Mouse (Mus musculus): ENCODE results near the gene Ttc19.

The Ttc19 gene

GRCm38 (mm10) chr11:62280675-62281600, at the start of gene Ttc19, which contains the start of gene Zswim7:
Gene Ttc19, plus strand, starts transcription at chr11:62281473.
Gene Zswim7, minus strand, starts transcription at chr11:62281375.
- DNase-seq (ENCODE audit: low spot score): peak; percentile 96

GRCm38 (mm10) chr11:62240631-62241261, 40.5 kb upstream of the Ttc19 start:
- peak; percentile 63 for DNase-seq (ENCODE audit: low spot score)

GRCm38 (mm10) chr11:62243871-62244270, 37.4 kb upstream of the Ttc19 start:
- DNase-seq (ENCODE audit: low spot score): no peak

GRCm38 (mm10) chr11:62244471-62244870, 36.8 kb upstream of the Ttc19 start:
- DNase-seq (ENCODE audit: low spot score): no peak

GRCm38 (mm10) chr11:62247759-62248400, 33.4 kb upstream of the Ttc19 start:
- DNase-seq (ENCODE audit: low spot score): no peak

GRCm38 (mm10) chr11:62248401-62249244, 32.6 kb upstream of the Ttc19 start, which contains the start of gene Adora2b:
Gene Adora2b, plus strand, starts transcription at chr11:62248984.
- DNase-seq (ENCODE audit: low spot score): peak; percentile 85

GRCm38 (mm10) chr11:62249266-62250037, 31.8 kb upstream of the Ttc19 start:
- peak; percentile 68 for DNase-seq (ENCODE audit: low spot score)

GRCm38 (mm10) chr11:62251047-62251446, 30.2 kb upstream of the Ttc19 start:
- DNase-seq (ENCODE audit: low spot score): peak; percentile 35

GRCm38 (mm10) chr11:62253380-62253779, 27.9 kb upstream of the Ttc19 start:
- DNase-seq (ENCODE audit: low spot score): no peak

- DNase-seq (ENCODE audit: low spot score): no peak
Observed at GRCm38 (mm10) chr11:62259214-62259613, 22.1 kb upstream of the Ttc19 start.

GRCm38 (mm10) chr11:62263599-62263998, 17.7 kb upstream of the Ttc19 start:
- DNase-seq (ENCODE audit: low spot score): no peak

GRCm38 (mm10) chr11:62264018-62264417, 17.3 kb upstream of the Ttc19 start:
- peak; percentile 68 for DNase-seq (ENCODE audit: low spot score)

- DNase-seq (ENCODE audit: low spot score): no peak
Observed at GRCm38 (mm10) chr11:62265642-62266041, 15.6 kb upstream of the Ttc19 start.

GRCm38 (mm10) chr11:62266466-62267214, 14.6 kb upstream of the Ttc19 start:
- no peak for DNase-seq (ENCODE audit: low spot score)

GRCm38 (mm10) chr11:62268381-62268780, 12.9 kb upstream of the Ttc19 start:
- DNase-seq (ENCODE audit: low spot score): no peak

GRCm38 (mm10) chr11:62269097-62269496, 12.2 kb upstream of the Ttc19 start:
- no peak for DNase-seq (ENCODE audit: low spot score)

GRCm38 (mm10) chr11:62270851-62271250, 10.4 kb upstream of the Ttc19 start:
- DNase-seq (ENCODE audit: low spot score): no peak

- DNase-seq (ENCODE audit: low spot score): no peak
Observed at GRCm38 (mm10) chr11:62277086-62277485, 4.2 kb upstream of the Ttc19 start.

- DNase-seq (ENCODE audit: low spot score): peak; percentile 72
Observed at GRCm38 (mm10) chr11:62278027-62278426, 3.2 kb upstream of the Ttc19 start.

- DNase-seq (ENCODE audit: low spot score): no peak
Observed at GRCm38 (mm10) chr11:62281601-62281997, 326 bp downstream of the Ttc19 start.

All from yolk sac, embryonic 10.5 days (tissue).